Mouse (Mus musculus) hindbrain, embryonic 16.5 days (tissue): ENCODE measurements around the gene Dync1h1. TPM values are rescaled to one million over a fixed set of nuclear protein-coding genes. Genes with fewer than 3 reads are reported as not detected.

Experiments
- ATAC-seq: fragments of 200-750 bp; cut with Nextera tagmentation; 2 replicates; pipeline ENCODE4 v1.8.0; 2017; ENCODE audit warnings: moderate TSS enrichment, moderate library complexity
- H3K27ac ChIP-seq: fragments of 300-500 bp; sonication (generic); 2 replicates; pipeline ENCODE4 v1.5.1; 2014; ENCODE audit warnings: low read depth, mild to moderate bottlenecking, control low read depth, low read length, moderate library complexity
- H3K27me3 ChIP-seq: fragments of 300-500 bp; sonication (generic); replicated peaks from 2 replicates; pipeline ENCODE4 v1.6.1; 2014; ENCODE audit warnings: low read length; ENCODE audit not compliant: control insufficient read depth, insufficient read depth
- H3K36me3 ChIP-seq: fragments of 300-500 bp; sonication (generic); 2 replicates; pipeline ENCODE4 v1.6.1; 2014; ENCODE audit warnings: mild to moderate bottlenecking, low read length, moderate library complexity, mixed read lengths; ENCODE audit not compliant: control insufficient read depth, insufficient read depth
- H3K4me1 ChIP-seq: fragments of 300-500 bp; sonication (generic); 2 replicates; pipeline ENCODE4 v1.6.1; 2014; ENCODE audit warnings: low read depth, low read length; ENCODE audit not compliant: control insufficient read depth, insufficient read depth
- H3K4me2 ChIP-seq: fragments of 300-500 bp; sonication (generic); 2 replicates; pipeline ENCODE4 v1.6.1; 2014; ENCODE audit warnings: mild to moderate bottlenecking, low read length, control low read depth, moderate library complexity
- H3K4me3 ChIP-seq: fragments of 300-500 bp; sonication (generic); 2 replicates; pipeline ENCODE4 v1.5.1; 2014; ENCODE audit warnings: mild to moderate bottlenecking, low read length, control low read depth, moderate library complexity
- H3K9ac ChIP-seq: fragments of 300-500 bp; sonication (generic); 2 replicates; pipeline ENCODE4 v1.6.1; 2014; ENCODE audit warnings: low read depth, mild to moderate bottlenecking, control low read depth, low read length, moderate library complexity
- H3K9me3 ChIP-seq: fragments of 300-500 bp; sonication (generic); 2 replicates; pipeline ENCODE4 v1.6.1; 2014; ENCODE audit warnings: mild to moderate bottlenecking, low read length, moderate library complexity; ENCODE audit not compliant: control insufficient read depth
- whole genome bisulfite sequencing: fragments of 180-500 bp; shearing (Covaris S2); extraction: QIAGEN DNeasy Blood & Tissue Kit; methylation state at CpG from one replicate; pipeline ENCODE4 v1.1.7; 2014; 5-methylcytosine and 5-hydroxymethylcytosine counted together
- polyA plus RNA-seq: library from polyadenylated mRNA; unstranded; fragments of >200 nt; fragmentation: Nextera tagmentation; extraction: Ambion mirVana; gene quantifications from 2 replicates; pipeline ENCODE4 v1.2.1, GENCODE M21; 2015

Dync1h1 gene
- polyA plus RNA-seq, 1 experiment from 2014 or later, result 85.8 TPM

DNA sequence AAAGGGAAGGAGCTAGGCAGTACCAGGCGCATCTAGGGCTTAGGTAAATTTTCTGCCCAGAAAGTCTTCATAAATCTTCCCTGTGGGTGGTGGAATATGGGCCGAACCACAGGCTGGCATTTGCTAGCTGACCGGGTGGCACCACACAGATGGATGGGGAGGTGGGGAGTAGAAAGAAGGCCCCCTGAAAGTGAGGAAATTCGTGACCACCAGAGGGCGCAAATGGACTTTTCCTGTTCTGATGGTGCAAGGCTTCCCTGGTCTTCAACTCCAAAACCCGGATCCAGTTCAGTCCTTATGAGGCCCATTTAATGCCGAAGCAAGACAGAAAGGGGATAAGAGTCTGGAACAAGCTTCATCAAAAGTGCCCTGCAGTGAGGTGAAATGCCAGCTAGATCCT is 2.7 kb upstream of the Dync1h1 start:
- Histone ChIP-seq H3K27me3 (0 out of 2 replicates have a peak, but pooled peaks cover 2% of the 10 kb centered on the region), H3K9me3 (no peaks in the 10 kb centered on the region), H3K4me2 (no peak overlapping the region; the same call in 1 of the 2 replicates), H3K4me3 (no peak overlapping the region), H3K9ac (peak overlapping the region; percentile 45; the same call in 1 of the 2 replicates), H3K27ac (no peak overlapping the region), H3K4me1 (peaks cover 28% of the 10 kb centered on the region), H3K36me3 (no peaks in the 10 kb centered on the region)
- 7% methylated on average over 7 of the region's 7 CpGs for WGBS
- ATAC-seq, result no peak

GRCm38 (mm10) chr12:110599791-110600190 is 1.5 kb upstream of the Dync1h1 start:
- Histone ChIP-seq H3K4me3 (peak overlapping the region; percentile 99), H3K36me3 (no peaks in the 10 kb centered on the region), H3K27me3 (0 out of 2 replicates have a peak, but pooled peaks cover 2% of the 10 kb centered on the region), H3K4me1 (peaks cover 36% of the 10 kb centered on the region), H3K9ac (peak overlapping the region; percentile 51), H3K9me3 (no peaks in the 10 kb centered on the region), H3K27ac (no peak overlapping the region), H3K4me2 (peak overlapping the region; percentile 72)
- 71% methylated on average over 4 of the region's 4 CpGs for WGBS
- no peak for ATAC-seq

GRCm38 (mm10) chr12:110600225-110600991 is 844 bp upstream of the Dync1h1 start:
- peak; percentile 7; the same call in 1 of the 2 replicates for ATAC-seq
- Histone ChIP-seq H3K4me2 (peak overlapping the region; percentile 72), H3K9me3 (no peaks in the 10 kb centered on the region), H3K4me3 (peak overlapping the region; percentile 99), H3K9ac (peak overlapping the region; percentile 99), H3K27ac (no peak overlapping the region), H3K4me1 (peaks cover 36% of the 10 kb centered on the region), H3K27me3 (0 out of 2 replicates have a peak, but pooled peaks cover 2% of the 10 kb centered on the region), H3K36me3 (no peaks in the 10 kb centered on the region)
- WGBS, result 54% methylated on average over 13 of the region's 13 CpGs

GRCm38 (mm10) chr12:110606161-110606560 is 4.9 kb downstream of the Dync1h1 start:
- WGBS, result 91% methylated on average over 3 of the region's 3 CpGs
- no peak overlapping the region for H3K9ac ChIP-seq
- H3K4me3 ChIP-seq, result no peak overlapping the region
- H3K9me3 ChIP-seq, result no peaks in the 10 kb centered on the region
- H3K4me2 ChIP-seq, result no peak overlapping the region
- H3K4me1 ChIP-seq, result peaks cover 22% of the 10 kb centered on the region
- H3K27me3 ChIP-seq, result no peaks in the 10 kb centered on the region
- ATAC-seq, result no peak
- H3K36me3 ChIP-seq, result no peaks in the 10 kb centered on the region
- H3K27ac ChIP-seq, result no peak overlapping the region

- Histone ChIP-seq H3K4me3 (no peak overlapping the region), H3K4me2 (no peak overlapping the region), H3K4me1 (peaks cover 22% of the 10 kb centered on the region), H3K9ac (no peak overlapping the region), H3K9me3 (no peaks in the 10 kb centered on the region), H3K36me3 (no peaks in the 10 kb centered on the region), H3K27ac (no peak overlapping the region), H3K27me3 (no peaks in the 10 kb centered on the region)
- no peak for ATAC-seq
- 89% methylated on average over 2 of the region's 2 CpGs for WGBS
Observed at GRCm38 (mm10) chr12:110606676-110607075, 5.4 kb downstream of the Dync1h1 start.

DNA sequence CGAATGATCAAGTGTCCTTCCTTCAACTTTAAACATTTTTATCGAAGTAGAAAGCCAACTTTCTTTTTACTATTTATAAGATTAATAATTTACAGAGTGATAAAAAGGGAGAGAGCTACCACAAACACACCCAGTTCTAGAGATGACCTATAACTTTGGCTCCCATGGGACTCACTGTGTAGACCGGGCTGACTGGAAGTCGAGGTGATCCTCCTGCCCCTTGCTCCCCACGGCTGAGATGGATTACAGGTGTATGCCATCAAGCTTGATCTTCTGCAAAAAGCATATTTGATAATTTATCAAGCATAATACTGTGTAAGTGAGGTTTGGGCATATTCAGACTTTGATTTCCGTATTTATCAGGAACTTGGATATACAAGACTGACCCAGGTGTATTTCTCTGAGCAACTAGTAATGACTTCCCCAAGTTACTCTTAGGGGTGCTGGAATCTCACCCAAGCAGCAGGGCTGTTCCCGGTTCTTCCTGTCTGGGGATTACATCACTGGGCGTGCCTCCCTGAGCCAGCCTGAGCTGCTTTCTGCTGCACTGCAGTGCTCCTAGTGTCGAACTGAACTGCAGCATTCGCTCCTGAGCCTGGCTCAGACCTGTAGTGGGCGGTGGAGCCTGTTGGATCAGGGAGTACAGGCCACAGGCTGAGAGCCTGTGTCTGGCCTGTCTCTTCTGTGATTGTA is 7.4 kb downstream of the Dync1h1 start:
- Histone ChIP-seq H3K36me3 (peaks cover 11% of the 10 kb centered on the region; the same call in 1 of the 2 replicates), H3K4me3 (no peak overlapping the region), H3K27ac (no peak overlapping the region), H3K27me3 (no peaks in the 10 kb centered on the region), H3K4me1 (peaks cover 9% of the 10 kb centered on the region), H3K9ac (no peak overlapping the region), H3K4me2 (no peak overlapping the region), H3K9me3 (no peaks in the 10 kb centered on the region)
- WGBS, result 74% methylated on average over 11 of the region's 11 CpGs
- no peak; the same call in 1 of the 2 replicates for ATAC-seq

DNA sequence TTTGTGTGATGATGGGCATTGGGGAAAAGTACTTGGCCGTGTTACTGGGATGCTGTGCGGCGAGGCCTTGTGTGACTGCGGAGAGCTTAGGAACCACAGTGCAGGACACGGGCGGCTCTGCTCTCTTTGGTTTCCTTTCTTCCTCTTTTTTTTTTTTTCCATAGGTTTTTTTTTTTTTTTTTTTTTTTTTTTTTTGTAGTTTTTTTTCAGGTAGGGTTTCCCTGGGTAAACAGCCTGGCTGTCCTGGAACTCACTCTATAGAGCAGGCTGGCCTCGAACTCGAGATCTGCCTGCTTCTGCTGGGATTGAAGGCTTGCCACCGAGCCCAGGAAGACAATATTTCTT is 7.9 kb downstream of the Dync1h1 start:
- no peak for ATAC-seq
- no peak overlapping the region for H3K4me2 ChIP-seq
- no peaks in the 10 kb centered on the region for H3K9me3 ChIP-seq
- WGBS, result 87% methylated on average over 9 of the region's 9 CpGs
- H3K27me3 ChIP-seq, result no peaks in the 10 kb centered on the region
- no peak overlapping the region for H3K27ac ChIP-seq
- peaks cover 14% of the 10 kb centered on the region for H3K36me3 ChIP-seq
- H3K4me1 ChIP-seq, result peaks cover 4% of the 10 kb centered on the region
- H3K4me3 ChIP-seq, result no peak overlapping the region
- H3K9ac ChIP-seq, result no peak overlapping the region

DNA sequence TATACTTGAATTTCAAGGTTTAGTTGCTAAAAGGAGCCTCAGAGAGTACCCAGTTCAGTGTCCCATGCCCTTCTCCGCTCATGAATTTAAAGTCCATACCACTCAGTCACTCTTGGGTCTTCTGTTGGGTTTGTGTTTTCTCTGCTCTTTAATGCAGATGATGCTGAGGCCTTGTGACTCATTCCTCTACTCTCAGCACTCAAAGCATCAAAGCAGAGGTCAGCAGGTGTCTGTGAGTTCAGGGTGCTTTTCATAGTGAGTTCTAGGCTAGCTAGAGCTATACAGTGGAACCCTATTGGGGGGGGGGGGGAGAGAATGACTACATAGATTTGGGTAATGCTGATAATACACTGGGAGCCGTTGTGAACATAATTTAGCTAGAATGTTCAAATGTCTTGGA is 9.5 kb downstream of the Dync1h1 start:
- no peak overlapping the region for H3K4me2 ChIP-seq
- H3K36me3 ChIP-seq, result peaks cover 28% of the 10 kb centered on the region
- ATAC-seq, result no peak
- no peak overlapping the region for H3K27ac ChIP-seq
- H3K9ac ChIP-seq, result no peak overlapping the region
- 98% methylated on average over 2 of the region's 2 CpGs for WGBS
- no peak overlapping the region for H3K4me3 ChIP-seq
- no peaks in the 10 kb centered on the region for H3K27me3 ChIP-seq
- 0 out of 2 replicates have a peak, but pooled peaks cover 2% of the 10 kb centered on the region for H3K4me1 ChIP-seq
- no peaks in the 10 kb centered on the region for H3K9me3 ChIP-seq

DNA sequence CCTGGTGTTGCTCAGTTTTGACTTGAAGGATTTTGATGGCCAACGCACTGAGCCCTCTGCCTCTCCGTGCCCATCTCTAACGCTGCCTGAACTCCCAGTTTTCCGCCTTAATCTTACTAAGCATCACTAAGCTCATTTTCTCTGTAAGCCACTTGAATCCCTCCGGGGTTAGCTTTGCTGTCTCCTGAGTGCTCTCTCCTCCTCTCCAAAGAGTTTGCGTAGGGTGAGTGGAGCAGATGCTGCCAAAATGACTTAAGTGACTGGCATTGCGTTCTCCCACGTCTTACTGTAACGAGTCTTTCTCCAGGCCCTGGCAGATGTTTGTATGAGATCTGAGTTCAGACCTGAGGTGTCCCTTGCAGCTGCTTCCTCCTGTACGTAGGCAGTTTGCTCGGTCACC is 28.8 kb downstream of the Dync1h1 start:
- ATAC-seq, result no peak
- Histone ChIP-seq H3K9ac (no peak overlapping the region), H3K27me3 (no peaks in the 10 kb centered on the region), H3K4me1 (no peaks in the 10 kb centered on the region), H3K9me3 (no peaks in the 10 kb centered on the region), H3K4me3 (no peak overlapping the region), H3K4me2 (no peak overlapping the region), H3K27ac (no peak overlapping the region), H3K36me3 (peaks cover 89% of the 10 kb centered on the region)
- WGBS, result 92% methylated on average over 11 of the region's 11 CpGs
